Mouse (Mus musculus) monocyte, adult 59 days (primary cell): ENCODE measurements around the gene Trappc1. TPM values are rescaled to one million over a fixed set of nuclear protein-coding genes. Genes with fewer than 3 reads are reported as not detected.

Experiments used
- total RNA-seq, 2 experiments: library from RNA; stranded (reverse); gene quantifications; one replicate each; pipeline ENCODE4 v1.2.4; 2023

Trappc1 gene
- 10 to 100 TPM; 61.5 to 74.4 TPM for total RNA-seq

GRCm38 (mm10) chr11:69323667-69324111 lies at the start of gene Trappc1, which contains the start of gene Cntrob:
Gene Trappc1 (plus strand): TSS chr11:69323980.
Gene Cntrob (minus strand): TSS chr11:69323775.

GRCm38 (mm10) chr11:69325628-69326407 lies 2.0 kb downstream of the Trappc1 start, which contains the start of gene Kcnab3:
Gene Kcnab3 (plus strand): TSS chr11:69326258.

DNA sequence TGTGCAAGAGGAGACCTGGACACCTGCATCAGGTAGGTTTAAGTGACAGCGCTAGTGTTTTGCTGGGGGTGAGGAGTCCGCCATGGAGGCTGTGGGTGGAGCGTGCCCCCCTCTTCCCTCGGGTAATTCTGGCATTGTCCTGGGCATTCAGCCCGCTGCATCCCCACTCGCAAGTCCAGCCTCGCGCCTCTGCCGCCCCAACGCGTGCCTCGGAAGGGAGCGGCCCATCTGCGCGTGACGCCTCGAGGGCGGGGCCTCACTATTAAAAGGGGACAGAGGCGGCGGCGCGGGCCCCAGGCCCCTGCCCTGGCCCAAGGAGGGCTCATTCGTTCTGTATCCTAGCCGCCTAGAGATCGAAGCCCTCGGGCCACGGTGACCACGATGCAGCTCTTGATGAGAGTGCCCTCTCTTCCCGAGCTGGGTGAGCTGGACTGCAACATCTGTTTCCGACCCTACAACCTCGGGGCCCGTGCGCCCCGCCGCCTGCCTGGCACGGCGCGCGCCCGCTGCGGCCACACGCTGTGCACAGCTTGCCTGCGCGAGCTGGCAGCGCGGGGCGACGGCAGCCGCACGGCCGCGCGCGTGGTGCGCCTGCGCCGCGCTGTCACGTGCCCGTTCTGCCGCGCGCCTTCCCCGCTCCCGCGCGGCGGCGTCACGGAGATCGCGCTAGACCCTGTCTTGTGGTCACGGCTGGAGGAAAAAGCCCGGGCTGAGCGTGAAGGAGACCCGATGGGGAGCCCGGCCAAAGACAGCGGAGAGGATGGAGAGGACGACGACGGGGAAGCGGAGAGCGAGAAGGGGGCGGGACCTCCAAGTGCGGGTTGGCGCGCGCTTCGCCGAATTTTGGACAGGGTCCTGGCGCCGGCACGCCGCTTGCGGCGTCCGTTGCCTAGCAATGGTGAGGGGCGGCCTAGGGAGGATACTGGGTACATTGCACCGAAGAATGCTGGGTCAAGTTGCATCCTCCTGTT lies 16.7 kb downstream of the Trappc1 start, which contains the start of gene Rnf227:
Gene Rnf227 (plus strand): TSS at position 301 of the 971 bp plus-strand sequence.

GRCm38 (mm10) chr11:69369215-69369989 lies 45.6 kb downstream of the Trappc1 start, which contains the start of gene Chd3:
Gene Chd3 (minus strand): TSS chr11:69369406.

Other genes starting within 250 kb of the Trappc1 start
- gene Vamp2, start 235.5 kb upstream of the Trappc1 start, total RNA-seq = 100 to 1,000 TPM; 151 to 170 TPM
- 100 to 1,000 TPM; 499 to 544 TPM for gene Per1, start 228.8 kb upstream of the Trappc1 start, total RNA-seq
- gene Hes7, start 203.6 kb upstream of the Trappc1 start, total RNA-seq = under 1 TPM in 1 of 2 experiments, not detected in 1; 0.45 TPM
- gene 9130213A22Rik, start 201.4 kb upstream of the Trappc1 start, total RNA-seq = under 1 TPM; 0.31 to 0.55 TPM
- under 1 TPM; 0.50 to 0.85 TPM for gene Aloxe3, start 198.1 kb upstream of the Trappc1 start, total RNA-seq
- not detected for gene Alox12b, start 167.0 kb upstream of the Trappc1 start, total RNA-seq
- 1 to 10 TPM in 1 of 2 experiments, under 1 TPM in 1; 0.94 to 2.2 TPM for gene Alox8, start 126.1 kb upstream of the Trappc1 start, total RNA-seq
- gene Gucy2e, start 86.9 kb upstream of the Trappc1 start, total RNA-seq = not detected
- 10 to 100 TPM in 1 of 2 experiments, 1 to 10 TPM in 1; 9.4 to 15.2 TPM for gene Cntrob, start 205 bp upstream of the Trappc1 start, total RNA-seq
- gene Kcnab3, start 2.3 kb downstream of the Trappc1 start, total RNA-seq = 1 to 10 TPM; 1.5 to 2.5 TPM
- 1 to 10 TPM; 1.6 to 1.8 TPM for gene Rnf227, start 16.5 kb downstream of the Trappc1 start, total RNA-seq
- 10 to 100 TPM; 86.1 to 96.7 TPM for gene Chd3, start 45.4 kb downstream of the Trappc1 start, total RNA-seq
- 10 to 100 TPM; 37.3 to 63.3 TPM for gene Naa38, start 71.5 kb downstream of the Trappc1 start, total RNA-seq
- 10 to 100 TPM; 19.2 to 23.1 TPM for gene Cyb5d1, start 71.7 kb downstream of the Trappc1 start, total RNA-seq
- gene Tmem88, start 74.3 kb downstream of the Trappc1 start, total RNA-seq = 10 to 100 TPM; 22.0 to 32.2 TPM
- 100 to 1,000 TPM; 375 to 454 TPM for gene Kdm6b, start 89.7 kb downstream of the Trappc1 start, total RNA-seq
- 10 to 100 TPM; 35.0 to 38.9 TPM for gene Dnah2, start 225.1 kb downstream of the Trappc1 start, total RNA-seq
- gene Efnb3, start 236.2 kb downstream of the Trappc1 start, total RNA-seq = under 1 TPM; 0.63 to 0.70 TPM